Mouse (Mus musculus) heart, postnatal 0 days (tissue): Measurements from ENCODE around the gene Mgarp. TPM values are rescaled to one million over a fixed set of nuclear protein-coding genes. Genes with fewer than 3 reads are reported as not detected.

Source experiments
- ATAC-seq: fragments of 200-750 bp; cut with Nextera tagmentation; 2 replicates; pipeline ENCODE4 v1.8.0; 2017; ENCODE audit warnings: low read depth, moderate number of reproducible peaks, moderate library complexity; ENCODE audit not compliant: insufficient read depth
- DNase-seq: peaks from one replicate; pipeline ENCODE4 v3.0.0-alpha.2; 2016; ENCODE audit warnings: low spot score
- H3K27ac ChIP-seq: fragments of 300-500 bp; sonication (generic); 2 replicates; pipeline ENCODE4 v1.5.1; 2014; ENCODE audit warnings: low read depth, mild to moderate bottlenecking
- H3K27me3 ChIP-seq: fragments of 300-500 bp; sonication (generic); 2 replicates; pipeline ENCODE4 v1.6.1; 2014; ENCODE audit warnings: low read length, mixed read lengths; ENCODE audit not compliant: control insufficient read depth, insufficient read depth
- H3K36me3 ChIP-seq: fragments of 300-500 bp; sonication (generic); replicated peaks from 2 replicates; pipeline ENCODE4 v1.6.1; 2014; ENCODE audit warnings: low read length, mixed read lengths; ENCODE audit not compliant: control insufficient read depth, insufficient read depth
- H3K4me1 ChIP-seq: fragments of 300-500 bp; sonication (generic); 2 replicates; pipeline ENCODE4 v1.6.1; 2014; ENCODE audit warnings: antibody characterized with exemption; ENCODE audit not compliant: control insufficient read depth, insufficient read depth
- H3K4me2 ChIP-seq: fragments of 300-500 bp; sonication (generic); 2 replicates; pipeline ENCODE4 v1.6.1; 2014; ENCODE audit warnings: low read depth, mild to moderate bottlenecking, low read length, moderate library complexity
- H3K4me3 ChIP-seq: fragments of 300-500 bp; sonication (generic); 2 replicates; pipeline ENCODE4 v1.5.1; 2014; ENCODE audit warnings: low read depth, low read length
- H3K9ac ChIP-seq: fragments of 300-500 bp; sonication (generic); replicated peaks from 2 replicates; pipeline ENCODE4 v1.6.1; 2014; ENCODE audit warnings: low read depth, low read length, mixed read lengths
- H3K9me3 ChIP-seq: fragments of 300-500 bp; sonication (generic); replicated peaks from 2 replicates; pipeline ENCODE4 v1.6.1; 2016; ENCODE audit warnings: low read length; ENCODE audit not compliant: control insufficient read depth
- CTCF ChIP-seq: IDR thresholded peaks from 2 replicates; pipeline ENCODE4 v1.5.1; 2016; ENCODE audit warnings: antibody characterized with exemption, control low read depth, low read depth
- EP300 ChIP-seq: IDR thresholded peaks from 2 replicates; pipeline ENCODE4 v1.6.1; 2016; ENCODE audit warnings: antibody characterized with exemption, low read depth
- WGBS: fragments of 180-500 bp; shearing (Covaris S2); extraction: QIAGEN DNeasy Blood & Tissue Kit; methylation state at CpG from one replicate; pipeline ENCODE4 v1.1.7; 2014; 5-methylcytosine and 5-hydroxymethylcytosine counted together
- polyA plus RNA-seq: library from polyadenylated mRNA; unstranded; fragments of >200 nt; fragmentation: Nextera tagmentation; extraction: Ambion mirVana; gene quantifications from 2 replicates; pipeline ENCODE4 v1.2.1, GENCODE M21; 2015
- total RNA-seq: library from RNA; depleted of rRNA; stranded (reverse); fragments of >200 nt; gene quantifications from 2 replicates; pipeline ENCODE4 v1.2.3, GENCODE M21; 2014; ENCODE audit warnings: low replicate concordance

Mgarp gene
- total and polyA plus RNA-seq, 2 experiments from 2014 or later: 1.2 to 3.7 TPM

GRCm38 (mm10) chr3:51388904-51389303 is 7.6 kb downstream of the Mgarp start:
- no peak for DNase-seq
- peaks cover 6% of the 10 kb centered on the region; the same call in 1 of the 2 replicates for H3K4me1 ChIP-seq
- no peaks in the 10 kb centered on the region for H3K27me3 ChIP-seq
- H3K9me3 ChIP-seq: no peaks in the 10 kb centered on the region
- H3K4me2 ChIP-seq: peak overlapping the region; percentile 49
- no peak for TF ChIP-seq CTCF
- no peak for TF ChIP-seq EP300
- 8% methylated on average over 13 of the region's 13 CpGs for WGBS
- H3K4me3 ChIP-seq: peak overlapping the region; percentile 24
- H3K27ac ChIP-seq: no peak overlapping the region
- H3K9ac ChIP-seq: 0 out of 2 replicates have a peak overlapping the region, but pooled peaks have one; percentile 13
- ATAC-seq: no peak
- H3K36me3 ChIP-seq: no peaks in the 10 kb centered on the region

DNA sequence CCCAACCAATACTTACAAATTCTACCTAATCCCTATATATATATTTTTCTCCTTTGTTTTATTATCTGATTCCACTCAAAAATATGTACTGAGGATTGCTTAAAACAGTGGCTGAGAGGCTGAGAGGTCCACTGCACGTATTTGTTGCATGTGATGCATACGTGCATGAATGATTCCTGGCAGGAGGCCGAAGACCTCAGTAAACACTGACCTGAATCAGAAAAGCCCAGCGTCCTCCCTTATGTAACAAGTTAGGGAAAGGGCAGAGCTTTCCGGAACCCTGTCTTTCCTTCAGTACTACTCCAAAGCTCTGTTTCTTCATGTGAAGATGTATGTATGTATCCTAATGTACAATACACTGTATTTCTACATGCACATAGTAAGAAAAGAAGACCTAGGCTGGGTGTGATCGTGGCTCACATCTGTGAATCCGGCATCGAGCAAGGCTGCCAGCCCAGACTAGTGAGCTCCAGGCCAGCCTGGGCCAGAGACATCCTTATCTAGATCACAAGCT is 8.6 kb downstream of the Mgarp start:
- H3K4me1 ChIP-seq: peaks cover 6% of the 10 kb centered on the region; the same call in 1 of the 2 replicates
- no peak overlapping the region for H3K4me2 ChIP-seq
- H3K9me3 ChIP-seq: no peaks in the 10 kb centered on the region
- no peak overlapping the region for H3K9ac ChIP-seq
- H3K27me3 ChIP-seq: no peaks in the 10 kb centered on the region
- TF ChIP-seq CTCF (no peak), EP300 (no peak)
- no peaks in the 10 kb centered on the region for H3K36me3 ChIP-seq
- DNase-seq: no peak
- ATAC-seq: no peak
- WGBS: 72% methylated on average over 8 of the region's 8 CpGs
- no peak overlapping the region for H3K4me3 ChIP-seq
- H3K27ac ChIP-seq: no peak overlapping the region

DNA sequence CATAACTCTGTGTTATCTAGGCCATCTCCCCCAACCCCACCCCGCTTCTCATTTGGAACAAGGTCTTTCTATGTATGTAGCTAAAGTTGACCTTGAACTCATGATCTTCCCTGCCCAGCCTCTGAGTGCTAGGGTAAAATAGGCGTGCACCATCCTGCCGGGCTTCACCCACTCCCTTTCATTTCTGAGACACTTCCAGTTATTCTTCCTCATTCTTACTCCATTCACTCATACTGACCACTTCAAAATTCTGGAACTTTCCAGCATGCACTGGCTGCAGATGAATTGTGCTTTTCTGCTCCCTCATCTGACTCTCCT is 9.4 kb downstream of the Mgarp start:
- no peak for TF ChIP-seq EP300
- TF ChIP-seq CTCF: no peak

GRCm38 (mm10) chr3:51386441-51387133 is 10.0 kb downstream of the Mgarp start:
- Histone ChIP-seq H3K4me2 (no peak overlapping the region), H3K27ac (no peak overlapping the region), H3K36me3 (no peaks in the 10 kb centered on the region), H3K9me3 (no peaks in the 10 kb centered on the region), H3K27me3 (no peaks in the 10 kb centered on the region), H3K4me3 (no peak overlapping the region), H3K9ac (no peak overlapping the region), H3K4me1 (peaks cover 6% of the 10 kb centered on the region; the same call in 1 of the 2 replicates)
- DNase-seq (no peak), ATAC-seq (no peak)
- 54% methylated on average over 12 of the region's 12 CpGs for WGBS
- no peak for TF ChIP-seq CTCF
- no peak for TF ChIP-seq EP300

More for the DNA sequence above, 9.4 kb downstream of the Mgarp start:
- ATAC-seq (no peak), DNase-seq (no peak)
- Histone ChIP-seq H3K4me2 (no peak overlapping the region), H3K9me3 (no peaks in the 10 kb centered on the region), H3K4me3 (no peak overlapping the region), H3K36me3 (no peaks in the 10 kb centered on the region), H3K9ac (no peak overlapping the region), H3K27me3 (no peaks in the 10 kb centered on the region), H3K27ac (no peak overlapping the region), H3K4me1 (peaks cover 6% of the 10 kb centered on the region; the same call in 1 of the 2 replicates)
- 79% methylated on average over 3 of the region's 3 CpGs for WGBS

DNA sequence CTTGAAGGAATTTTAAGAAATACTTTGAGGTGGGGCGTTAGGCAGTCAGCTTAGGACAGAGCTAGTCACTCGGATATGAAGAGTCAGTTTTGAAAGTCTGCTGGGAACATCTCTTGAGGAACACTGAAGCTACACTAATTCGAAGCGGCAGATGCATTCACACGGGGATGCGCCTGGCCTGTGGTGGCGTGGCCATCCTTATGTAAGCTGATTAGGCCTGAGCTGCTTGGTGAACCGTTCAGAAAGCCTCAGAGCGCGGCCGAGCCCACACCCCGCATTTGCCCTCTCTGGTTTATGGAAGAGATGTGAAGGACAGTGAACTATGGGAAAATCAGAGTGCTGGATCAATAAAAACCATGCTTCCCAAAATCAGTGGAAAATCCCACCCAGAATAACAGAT is 13.1 kb downstream of the Mgarp start:
- no peak overlapping the region for H3K9ac ChIP-seq
- ATAC-seq (no peak), DNase-seq (no peak)
- H3K9me3 ChIP-seq: no peaks in the 10 kb centered on the region
- no peaks in the 10 kb centered on the region for H3K36me3 ChIP-seq
- H3K4me1 ChIP-seq: peaks cover 2% of the 10 kb centered on the region; the same call in 1 of the 2 replicates
- WGBS: 80% methylated on average over 12 of the region's 12 CpGs
- no peak overlapping the region for H3K27ac ChIP-seq
- H3K27me3 ChIP-seq: no peaks in the 10 kb centered on the region
- TF ChIP-seq EP300 (no peak), CTCF (no peak)
- no peak overlapping the region for H3K4me3 ChIP-seq
- H3K4me2 ChIP-seq: no peak overlapping the region

DNA sequence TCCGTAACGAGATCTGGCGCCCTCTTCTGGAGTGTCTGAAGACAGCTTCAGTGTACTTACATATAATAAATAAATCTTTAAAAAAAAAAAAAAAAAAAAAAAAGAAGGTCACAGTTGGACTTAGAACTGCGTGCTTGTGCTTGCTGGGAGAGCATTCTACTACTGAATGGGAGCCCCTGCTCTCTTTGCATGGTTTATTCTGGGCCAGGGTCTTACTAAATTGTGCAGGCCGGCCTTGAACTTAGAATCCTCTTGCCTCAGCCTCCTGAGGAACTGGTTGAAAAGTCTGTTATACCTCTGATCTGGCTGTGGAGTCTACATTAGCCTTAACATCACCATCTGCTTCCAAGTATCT is 15.9 kb downstream of the Mgarp start:
- Histone ChIP-seq H3K4me2 (no peak overlapping the region), H3K4me3 (no peak overlapping the region), H3K9me3 (no peaks in the 10 kb centered on the region), H3K9ac (no peak overlapping the region), H3K36me3 (no peaks in the 10 kb centered on the region), H3K27me3 (no peaks in the 10 kb centered on the region), H3K4me1 (peaks cover 4% of the 10 kb centered on the region; the same call in 1 of the 2 replicates), H3K27ac (no peak overlapping the region)
- TF ChIP-seq CTCF: no peak
- ATAC-seq: no peak
- DNase-seq: no peak
- WGBS: 79% methylated on average over 2 of the region's 5 CpGs
